Mouse (Mus musculus) spleen, adult 2 months (tissue): Measurements from ENCODE around the gene Sema4b.

Experiments
- CTCF ChIP-seq: fragments of 200-500 bp; IDR thresholded peaks from 2 replicates; pipeline ENCODE4 v1.5.1; 2011; ENCODE audit warnings: mild to moderate bottlenecking, inconsistent platforms; ENCODE audit not compliant: insufficient read depth, insufficient read length, insufficient replicate concordance; ENCODE audit errors: extremely low read depth
- POLR2A ChIP-seq: fragments of 200-500 bp; IDR thresholded peaks from 2 replicates; pipeline ENCODE4 v1.6.1; 2011; ENCODE audit warnings: low read depth, low read length, inconsistent platforms

GRCm38 (mm10) chr7:80165432-80165831, 21.2 kb upstream of the Sema4b start:
- no peak for TF ChIP-seq POLR2A
- TF ChIP-seq CTCF = no peak
